32 mouse cellular contexts compared by ENCODE assay signal in genomic region chr13:98967942-98968341, GRCm38 (mm10). TPM values are rescaled to one million over a fixed set of nuclear protein-coding genes. Genes with fewer than 3 reads are reported as not detected.
DNase-seq lines count a peak whose midpoint lies in the region; ATAC-seq and TF ChIP-seq lines count a peak whose summit lies in the region.
"Had no signal": no experiment of that assay in that cellular context is flagged by ENCODE, and none has a peak within 500 bp of the region (broad histone marks: within the 10 kb centered on the region; RNA-seq: fewer than 3 reads in every experiment).

No protein-coding gene starts in this region.

- H3K27ac ChIP-seq in liver, embryonic 11.5 days (ENCODE audit: low read depth, low read length) = no peak overlapping the region; the same call in 1 of the 2 replicates
- H3K27ac ChIP-seq in liver, postnatal 0 days (ENCODE audit: low read depth) = no peak overlapping the region
- H3K27ac ChIP-seq in heart, embryonic 16.5 days (ENCODE audit: low read length) = peak overlapping the region; percentile 2; the same call in 1 of the 2 replicates
- H3K27ac ChIP-seq: forebrain, embryonic 13.5 days; gastrocnemius, adult 2 months; hindbrain, embryonic 10.5 days; hindbrain, postnatal 0 days; liver, embryonic 13.5 days; lung, embryonic 15.5 days; midbrain, embryonic 15.5 days; neural tube, embryonic 13.5 days had no signal

- H3K36me3 ChIP-seq in liver, embryonic 11.5 days (ENCODE audit: control insufficient read depth, insufficient read depth, low read length) = no peaks in the 10 kb centered on the region
- H3K36me3 ChIP-seq in liver, postnatal 0 days (replicated peaks; ENCODE audit: insufficient read depth, low read length) = no peaks in the 10 kb centered on the region
- no peaks in the 10 kb centered on the region for H3K36me3 ChIP-seq in heart, embryonic 16.5 days (ENCODE audit: control insufficient read depth, insufficient read depth)
- H3K36me3 ChIP-seq: hindbrain, embryonic 10.5 days; liver, embryonic 13.5 days; lung, embryonic 15.5 days; midbrain, embryonic 15.5 days; neural tube, embryonic 13.5 days had no signal

- peak; percentile 89 for DNase-seq in heart, adult 11 months
- no peak for DNase-seq in heart, adult 8-10 months (ENCODE audit: low spot score)
- no peak for DNase-seq in liver, embryonic 11.5 days (ENCODE audit: low spot score)
- no peak for DNase-seq in liver, postnatal 0 days
- no peak for DNase-seq in lung, adult 2 months
- DNase-seq in retina, postnatal 1 day = no peak
- DNase-seq: adrenal gland, postnatal 25 days; cerebellum, adult 8-10 months; cerebellum, postnatal 36 days; gastrocnemius, adult 2 months; kidney, adult 9 months; kidney, postnatal 14 days; liver, embryonic 13.5 days; lung, postnatal 36 days; right cerebral cortex, adult 18-20 months had no signal

- H3K9ac ChIP-seq in liver, embryonic 11.5 days (ENCODE audit: low read depth, low read length) = no peak overlapping the region
- no peak overlapping the region for H3K9ac ChIP-seq in liver, postnatal 0 days (replicated peaks)
- no peak overlapping the region for H3K9ac ChIP-seq in heart, embryonic 16.5 days (ENCODE audit: low read length)
- H3K9ac ChIP-seq: forebrain, embryonic 13.5 days; liver, embryonic 13.5 days; lung, embryonic 15.5 days; midbrain, embryonic 15.5 days; neural tube, embryonic 13.5 days had no signal

- no peak for TF ChIP-seq EP300 in liver, postnatal 0 days (IDR thresholded peaks at IDR 0.05; ENCODE audit: low read depth)

- no peaks in the 10 kb centered on the region for H3K27me3 ChIP-seq in liver, embryonic 11.5 days (replicated peaks; ENCODE audit: control insufficient read depth, insufficient read depth, low read length)
- no peaks in the 10 kb centered on the region for H3K27me3 ChIP-seq in liver, postnatal 0 days (ENCODE audit: insufficient read depth, low read length)
- no peaks in the 10 kb centered on the region for H3K27me3 ChIP-seq in heart, embryonic 16.5 days (ENCODE audit: control insufficient read depth, insufficient read depth, low read length)
- H3K27me3 ChIP-seq: forebrain, embryonic 13.5 days; liver, embryonic 13.5 days; lung, embryonic 15.5 days; midbrain, embryonic 15.5 days; neural tube, embryonic 13.5 days had no signal

- H3K9me3 ChIP-seq in liver, embryonic 11.5 days (ENCODE audit: control insufficient read depth, low read length) = no peaks in the 10 kb centered on the region
- no peaks in the 10 kb centered on the region for H3K9me3 ChIP-seq in liver, postnatal 0 days (ENCODE audit: low read length)
- H3K9me3 ChIP-seq in heart, embryonic 16.5 days (replicated peaks; ENCODE audit: control insufficient read depth, low read length) = no peaks in the 10 kb centered on the region
- H3K9me3 ChIP-seq: forebrain, embryonic 13.5 days; hindbrain, embryonic 10.5 days; liver, embryonic 13.5 days; lung, embryonic 15.5 days; midbrain, embryonic 15.5 days; neural tube, embryonic 13.5 days had no signal

- no peak for TF ChIP-seq POLR2A in lung, adult 2 months (IDR thresholded peaks at IDR 0.05; ENCODE audit: borderline replicate concordance, extremely low read depth, low read depth, low read length)

- H3K4me3 ChIP-seq in liver, embryonic 11.5 days (ENCODE audit: low read depth, low read length) = no peak overlapping the region
- no peak overlapping the region for H3K4me3 ChIP-seq in liver, postnatal 0 days (ENCODE audit: low read depth, low read length)
- no peak overlapping the region for H3K4me3 ChIP-seq in heart, embryonic 16.5 days (ENCODE audit: low read length)
- no peak overlapping the region for H3K4me3 ChIP-seq in lung, adult 2 months (replicated peaks; ENCODE audit: extremely low read depth, low read depth, low read length)
- H3K4me3 ChIP-seq: forebrain, embryonic 13.5 days; gastrocnemius, adult 2 months; hindbrain, embryonic 10.5 days; liver, embryonic 13.5 days; lung, embryonic 15.5 days; midbrain, embryonic 15.5 days; neural tube, embryonic 13.5 days had no signal

- WGBS in liver, embryonic 11.5 days = 58% methylated on average over 6 of the region's 6 CpGs
- 48% methylated on average over 6 of the region's 6 CpGs for WGBS in liver, postnatal 0 days (ENCODE audit: insufficient replicate concordance)
- WGBS in heart, embryonic 16.5 days = 68% methylated on average over 6 of the region's 6 CpGs
- 56% methylated on average over 6 of the region's 6 CpGs for WGBS in lung, adult 2 months

- ATAC-seq in liver, embryonic 11.5 days (replicated peaks; ENCODE audit: low FRiP score) = no peak
- ATAC-seq in liver, postnatal 0 days = no peak
- no peak for ATAC-seq in heart, embryonic 16.5 days (replicated peaks; ENCODE audit: extremely low read depth, insufficient read depth, low FRiP score)
- ATAC-seq: CD4-positive, CD25-positive, alpha-beta regulatory T cell, adult 4 months; forebrain, embryonic 13.5 days; hindbrain, postnatal 0 days; intestine, embryonic 16.5 days; midbrain, embryonic 15.5 days had no signal

- H3K4me1 ChIP-seq in liver, embryonic 11.5 days (replicated peaks; ENCODE audit: control insufficient read depth, insufficient read depth, low read length) = peaks cover 9% of the 10 kb centered on the region
- H3K4me1 ChIP-seq in liver, postnatal 0 days (ENCODE audit: insufficient read depth) = peaks cover 11% of the 10 kb centered on the region; the same call in 1 of the 2 replicates
- H3K4me1 ChIP-seq in heart, embryonic 16.5 days (ENCODE audit: control insufficient read depth, insufficient read depth, low read length) = no peaks in the 10 kb centered on the region
- H3K4me1 ChIP-seq in lung, adult 2 months (ENCODE audit: control insufficient read depth, insufficient read depth, low read length) = peaks cover 4% of the 10 kb centered on the region; the same call in 1 of the 2 replicates
- H3K4me1 ChIP-seq: forebrain, embryonic 13.5 days; lung, embryonic 15.5 days; midbrain, embryonic 15.5 days; neural tube, embryonic 13.5 days had no signal

- no peak for TF ChIP-seq CTCF in liver, postnatal 0 days (IDR thresholded peaks at IDR 0.05; ENCODE audit: low read depth)
- no peak for TF ChIP-seq CTCF in lung, adult 2 months (IDR thresholded peaks at IDR 0.05; ENCODE audit: insufficient read depth, low read length)

- H3K4me2 ChIP-seq in liver, embryonic 11.5 days = peak overlapping the region; percentile 33; the same call in 1 of the 2 replicates
- no peak overlapping the region for H3K4me2 ChIP-seq in liver, postnatal 0 days (ENCODE audit: low read depth, low read length)
- no peak overlapping the region for H3K4me2 ChIP-seq in heart, embryonic 16.5 days (ENCODE audit: low read depth, low read length)
- H3K4me2 ChIP-seq: forebrain, embryonic 13.5 days; liver, embryonic 13.5 days; lung, embryonic 15.5 days; midbrain, embryonic 15.5 days; neural tube, embryonic 13.5 days had no signal

RNA-seq across cellular contexts. Expression of gene 1700024P04Rik, which starts 16.4 kb away (rescaled TPM):
- total RNA-seq in heart, adult 8-10 months (2022) = not detected
- polyA plus RNA-seq in liver, embryonic 11.5 days (2014; fragmentation: Nextera tagmentation; extraction: Ambion mirVana) = not detected in 2 replicates
- polyA plus RNA-seq in liver, postnatal 0 days (2015; fragmentation: Nextera tagmentation; extraction: Ambion mirVana) = not detected in 2 replicates
- polyA plus RNA-seq in heart, embryonic 16.5 days (2015; fragmentation: Nextera tagmentation; extraction: Ambion mirVana) = not detected in 2 replicates
- not detected in 2 replicates for polyA plus RNA-seq in lung, adult 2 months (2012; rRNA removed)
- total RNA-seq: adrenal gland, postnatal 25 days; ES-E14; gastrocnemius, adult 2 months; gastrocnemius, postnatal 4 days; hindbrain, postnatal 0 days; layer of hippocampus, adult 18-20 months; layer of hippocampus, postnatal 25 days had no signal
- polyA plus RNA-seq: brain, embryonic 14.5 days; CD4-positive, CD25-positive, alpha-beta regulatory T cell, adult 4 months; embryonic facial prominence, embryonic 14.5 days; forebrain, embryonic 13.5 days; hindbrain, embryonic 10.5 days; hindbrain, postnatal 0 days; intestine, embryonic 16.5 days; limb, embryonic 11.5 days; liver, embryonic 13.5 days; lung, embryonic 15.5 days; midbrain, embryonic 15.5 days; neural tube, embryonic 13.5 days; thymus, postnatal 0 days had no signal

RNA-seq across cellular contexts. Expression of gene Tnpo1, which starts 41.8 kb away (rescaled TPM):
- total RNA-seq in heart, adult 8-10 months (2022) = 10 to 100 TPM; 60.0 to 73.3 (median 64.3) TPM
- polyA plus RNA-seq in liver, embryonic 11.5 days (2014; fragmentation: Nextera tagmentation; extraction: Ambion mirVana) = 32.2 and 34.9 TPM in 2 replicates
- 9.6 and 14.0 TPM in 2 replicates for polyA plus RNA-seq in liver, postnatal 0 days (2015; fragmentation: Nextera tagmentation; extraction: Ambion mirVana)
- polyA plus RNA-seq in heart, embryonic 16.5 days (2015; fragmentation: Nextera tagmentation; extraction: Ambion mirVana) = 39.5 and 40.5 TPM in 2 replicates
- polyA plus RNA-seq in lung, adult 2 months (2012; rRNA removed) = 14.0 and 19.6 TPM in 2 replicates
